Mouse (Mus musculus) lung, adult 18-20 months (tissue): ENCODE measurements around the gene Erich2.
A peak's percentile ranks its signal among the peaks of the same experiment; 100 is the strongest.

Source experiments
- DNase-seq, 2 experiments: peaks; one replicate each; pipeline ENCODE4 v3.0.0; 2022; ENCODE audit warnings: mixed read lengths in 2 of 2

Gene Erich2

GRCm38 (mm10) chr2:70562611-70562980 lies 54.0 kb downstream of the Erich2 start:
- DNase-seq, result no peak

GRCm38 (mm10) chr2:70562981-70563671 lies 54.5 kb downstream of the Erich2 start:
- DNase-seq, result no peak

GRCm38 (mm10) chr2:70563721-70564645 lies 55.4 kb downstream of the Erich2 start:
- DNase-seq, result no peak

- no peak for DNase-seq
These were observed 56.2 kb downstream of the Erich2 start for GRCm38 (mm10) chr2:70564646-70565315.

GRCm38 (mm10) chr2:70565651-70566602 lies 57.3 kb downstream of the Erich2 start:
- no peak for DNase-seq

- DNase-seq, result no peak
These were observed 58.0 kb downstream of the Erich2 start for GRCm38 (mm10) chr2:70566603-70566981.

- DNase-seq, result peak in 1 of 2 experiments; percentile 6
These were observed 58.6 kb downstream of the Erich2 start for GRCm38 (mm10) chr2:70567071-70567681.

GRCm38 (mm10) chr2:70567682-70568077 lies 59.1 kb downstream of the Erich2 start:
- DNase-seq, result no peak

- no peak for DNase-seq
These were observed 59.8 kb downstream of the Erich2 start for GRCm38 (mm10) chr2:70568198-70568941.

GRCm38 (mm10) chr2:70571698-70572097 lies 63.1 kb downstream of the Erich2 start:
- DNase-seq, result no peak

- no peak for DNase-seq
These were observed 63.6 kb downstream of the Erich2 start for GRCm38 (mm10) chr2:70572251-70572650.

- DNase-seq, result no peak
These were observed 65.1 kb downstream of the Erich2 start for GRCm38 (mm10) chr2:70573544-70574210.

- DNase-seq, result no peak
These were observed 79.6 kb downstream of the Erich2 start for GRCm38 (mm10) chr2:70588200-70588599.
